Comparison of ENCODE assay signal across 11 mouse cellular contexts in genomic region chr19:47908961-47909371, GRCm38 (mm10). TPM values are rescaled to one million over a fixed set of nuclear protein-coding genes. Genes with fewer than 3 reads are reported as not detected.
DNase-seq lines count a peak whose midpoint lies in the region; ATAC-seq and TF ChIP-seq lines count a peak whose summit lies in the region.
"Had no signal": no experiment of that assay in that cellular context is flagged by ENCODE, and none has a peak within 500 bp of the region (broad histone marks: within the 10 kb centered on the region; RNA-seq: fewer than 3 reads in every experiment).

No protein-coding gene starts in this region.

- H3K27ac ChIP-seq in midbrain, embryonic 10.5 days (replicated peaks): peak overlapping the region; percentile 98
- H3K27ac ChIP-seq in midbrain, postnatal 0 days (ENCODE audit: low read depth, low read length): no peak overlapping the region
- H3K27ac ChIP-seq in intestine, embryonic 16.5 days (ENCODE audit: low read length): no peak overlapping the region
- H3K27ac ChIP-seq in stomach, embryonic 14.5 days (ENCODE audit: low read length): peak overlapping the region; percentile 48; the same call in 1 of the 2 replicates

- H3K27me3 ChIP-seq in erythroblast, embryonic 14.5 days (ENCODE audit: control insufficient read depth): no peaks in the 10 kb centered on the region
- no peaks in the 10 kb centered on the region for H3K27me3 ChIP-seq in midbrain, embryonic 10.5 days (ENCODE audit: low read depth, poor library complexity, severe bottlenecking)
- no peaks in the 10 kb centered on the region for H3K27me3 ChIP-seq in midbrain, postnatal 0 days (ENCODE audit: insufficient read depth, low read length)
- H3K27me3 ChIP-seq in intestine, embryonic 16.5 days (replicated peaks; ENCODE audit: control insufficient read depth, insufficient read depth, low read length): no peaks in the 10 kb centered on the region
- H3K27me3 ChIP-seq in stomach, embryonic 14.5 days (ENCODE audit: control insufficient read depth, insufficient read depth, low read length): no peaks in the 10 kb centered on the region

- H3K36me3 ChIP-seq in erythroblast, embryonic 14.5 days (ENCODE audit: control insufficient read depth): peaks cover 26% of the 10 kb centered on the region
- peaks cover 25% of the 10 kb centered on the region; the same call in 1 of the 2 replicates for H3K36me3 ChIP-seq in midbrain, embryonic 10.5 days
- H3K36me3 ChIP-seq in midbrain, postnatal 0 days (ENCODE audit: insufficient read depth, low read length): no peaks in the 10 kb centered on the region
- H3K36me3 ChIP-seq in intestine, embryonic 16.5 days (ENCODE audit: control insufficient read depth, insufficient read depth, low read length): no peaks in the 10 kb centered on the region
- H3K36me3 ChIP-seq in stomach, embryonic 14.5 days (ENCODE audit: control insufficient read depth, insufficient read depth, low read length): no peaks in the 10 kb centered on the region

- TF ChIP-seq CTCF in midbrain, postnatal 0 days (IDR thresholded peaks at IDR 0.05): no peak

- ATAC-seq in erythroblast, adult 5-6 weeks (replicated peaks; ENCODE audit: low FRiP score, poor library complexity, severe bottlenecking): no peak
- no peak for ATAC-seq in midbrain, postnatal 0 days (ENCODE audit: low FRiP score)
- no peak for ATAC-seq in intestine, embryonic 16.5 days
- no peak for ATAC-seq in stomach, embryonic 14.5 days (ENCODE audit: insufficient number of reproducible peaks, insufficient read depth, low FRiP score, low read depth)
- no peak for ATAC-seq in frontal cortex, adult (ENCODE audit: low TSS enrichment)

- peak overlapping the region; percentile 16 for H3K4me3 ChIP-seq in erythroblast, embryonic 14.5 days (replicated peaks)
- H3K4me3 ChIP-seq in midbrain, embryonic 10.5 days: peak overlapping the region; percentile 53
- H3K4me3 ChIP-seq in midbrain, postnatal 0 days (ENCODE audit: low read depth, low read length): no peak overlapping the region
- no peak overlapping the region for H3K4me3 ChIP-seq in intestine, embryonic 16.5 days (ENCODE audit: low read length)
- H3K4me3 ChIP-seq in stomach, embryonic 14.5 days (ENCODE audit: low read depth, low read length): no peak overlapping the region

- H3K9ac ChIP-seq in midbrain, postnatal 0 days (replicated peaks; ENCODE audit: low read length, poor library complexity, severe bottlenecking): no peak overlapping the region
- no peak overlapping the region for H3K9ac ChIP-seq in intestine, embryonic 16.5 days (ENCODE audit: low read depth, low read length)
- no peak overlapping the region for H3K9ac ChIP-seq in stomach, embryonic 14.5 days (replicated peaks; ENCODE audit: low read depth, low read length)

- peak; percentile 22 for DNase-seq in midbrain, embryonic 10.5 days (ENCODE audit: low spot score)
- no peak for DNase-seq in midbrain, postnatal 0 days (ENCODE audit: low spot score)
- DNase-seq in right cerebral cortex, adult 18-20 months: no peak

- peaks cover 58% of the 10 kb centered on the region for H3K4me1 ChIP-seq in erythroblast, embryonic 14.5 days (ENCODE audit: control insufficient read depth)
- peaks cover 37% of the 10 kb centered on the region for H3K4me1 ChIP-seq in midbrain, embryonic 10.5 days
- H3K4me1 ChIP-seq in midbrain, postnatal 0 days (ENCODE audit: insufficient read depth, low read length): no peaks in the 10 kb centered on the region
- peaks cover 14% of the 10 kb centered on the region for H3K4me1 ChIP-seq in intestine, embryonic 16.5 days (ENCODE audit: control insufficient read depth, insufficient read depth, low read length)
- H3K4me1 ChIP-seq in stomach, embryonic 14.5 days (ENCODE audit: control insufficient read depth, insufficient read depth, low read length): peaks cover 33% of the 10 kb centered on the region

- no peaks in the 10 kb centered on the region for H3K9me3 ChIP-seq in erythroblast, embryonic 14.5 days (ENCODE audit: control insufficient read depth, low read length)
- H3K9me3 ChIP-seq in midbrain, embryonic 10.5 days (replicated peaks): no peaks in the 10 kb centered on the region
- H3K9me3 ChIP-seq in midbrain, postnatal 0 days (ENCODE audit: low read length): no peaks in the 10 kb centered on the region
- H3K9me3 ChIP-seq in intestine, embryonic 16.5 days (ENCODE audit: control insufficient read depth, low read length): no peaks in the 10 kb centered on the region
- no peaks in the 10 kb centered on the region for H3K9me3 ChIP-seq in stomach, embryonic 14.5 days (ENCODE audit: control insufficient read depth, low read depth, low read length)

- no peak overlapping the region; the same call in 1 of the 2 replicates for H3K4me2 ChIP-seq in midbrain, postnatal 0 days (ENCODE audit: low read depth, low read length, poor library complexity, severe bottlenecking)
- peak overlapping the region; percentile 30; the same call in 1 of the 2 replicates for H3K4me2 ChIP-seq in intestine, embryonic 16.5 days (ENCODE audit: low read depth, low read length)
- H3K4me2 ChIP-seq in stomach, embryonic 14.5 days (replicated peaks; ENCODE audit: low read depth, low read length): peak overlapping the region; percentile 38; the same call in 1 of the 2 replicates

- 17% methylated on average over 6 of the region's 6 CpGs for WGBS in midbrain, embryonic 10.5 days
- 21% methylated on average over 6 of the region's 6 CpGs for WGBS in midbrain, postnatal 0 days
- 24% methylated on average over 6 of the region's 6 CpGs for WGBS in intestine, embryonic 16.5 days
- 21% methylated on average over 6 of the region's 6 CpGs for WGBS in stomach, embryonic 14.5 days

RNA-seq across cellular contexts. Expression of gene Cfap43, which starts 10.1 kb away (rescaled TPM):
- not detected in 2 replicates for polyA plus RNA-seq in erythroblast, embryonic 14.5 days (2012)
- total RNA-seq in erythroblast, adult 5-6 weeks (2015; ENCODE audit: low replicate concordance): not detected in 2 replicates
- total RNA-seq in erythroblast, adult 5-6 weeks (2017; ENCODE audit: low replicate concordance): not detected in 2 replicates
- 0.06 and 0.09 TPM in 2 replicates for polyA plus RNA-seq in midbrain, embryonic 10.5 days (2016; fragmentation: Nextera tagmentation; extraction: Ambion mirVana)
- total RNA-seq in midbrain, postnatal 0 days (2014; rRNA removed): 0.66 and 4.2 TPM in 2 replicates
- polyA plus RNA-seq in midbrain, postnatal 0 days (2015; fragmentation: Nextera tagmentation; extraction: Ambion mirVana): 0.82 and 2.6 TPM in 2 replicates
- polyA plus RNA-seq in intestine, embryonic 16.5 days (2015; fragmentation: Nextera tagmentation; extraction: Ambion mirVana): 0.11 and 0.15 TPM in 2 replicates
- polyA plus RNA-seq in stomach, embryonic 14.5 days (2014; fragmentation: Nextera tagmentation; extraction: Ambion mirVana): 0.21 and 0.97 TPM in 2 replicates
- total RNA-seq: common myeloid progenitor, adult 5-6 weeks had no signal

RNA-seq across cellular contexts. Expression of gene Itprip, which starts 10.1 kb away (rescaled TPM):
- 0.18 and 0.23 TPM in 2 replicates for polyA plus RNA-seq in erythroblast, embryonic 14.5 days (2012)
- total RNA-seq in erythroblast, adult 5-6 weeks (2015; ENCODE audit: low replicate concordance): 4.6 and 19.0 TPM in 2 replicates
- 3.1 and 7.2 TPM in 2 replicates for total RNA-seq in erythroblast, adult 5-6 weeks (2017; ENCODE audit: low replicate concordance)
- 21.7 and 22.9 TPM in 2 replicates for polyA plus RNA-seq in midbrain, embryonic 10.5 days (2016; fragmentation: Nextera tagmentation; extraction: Ambion mirVana)
- 2.7 and 3.5 TPM in 2 replicates for total RNA-seq in midbrain, postnatal 0 days (2014; rRNA removed)
- polyA plus RNA-seq in midbrain, postnatal 0 days (2015; fragmentation: Nextera tagmentation; extraction: Ambion mirVana): 1.4 and 1.5 TPM in 2 replicates
- 8.0 and 8.8 TPM in 2 replicates for polyA plus RNA-seq in intestine, embryonic 16.5 days (2015; fragmentation: Nextera tagmentation; extraction: Ambion mirVana)
- polyA plus RNA-seq in stomach, embryonic 14.5 days (2014; fragmentation: Nextera tagmentation; extraction: Ambion mirVana): 9.3 and 11.0 TPM in 2 replicates

RNA-seq across cellular contexts. Expression of gene Cfap58, which starts 28.5 kb away (rescaled TPM):
- polyA plus RNA-seq in erythroblast, embryonic 14.5 days (2012): not detected in 2 replicates
- not detected in 2 replicates for total RNA-seq in erythroblast, adult 5-6 weeks (2015; ENCODE audit: low replicate concordance)
- not detected in 2 replicates for total RNA-seq in erythroblast, adult 5-6 weeks (2017; ENCODE audit: low replicate concordance)
- 0.07 and 0.19 TPM in 2 replicates for polyA plus RNA-seq in midbrain, embryonic 10.5 days (2016; fragmentation: Nextera tagmentation; extraction: Ambion mirVana)
- 0.38 and 1.2 TPM in 2 replicates for total RNA-seq in midbrain, postnatal 0 days (2014; rRNA removed)
- 0.54 and 0.91 TPM in 2 replicates for polyA plus RNA-seq in midbrain, postnatal 0 days (2015; fragmentation: Nextera tagmentation; extraction: Ambion mirVana)
- not detected in 2 replicates for polyA plus RNA-seq in intestine, embryonic 16.5 days (2015; fragmentation: Nextera tagmentation; extraction: Ambion mirVana)
- not detected in 2 replicates for polyA plus RNA-seq in stomach, embryonic 14.5 days (2014; fragmentation: Nextera tagmentation; extraction: Ambion mirVana)
- total RNA-seq: common myeloid progenitor, adult 5-6 weeks had no signal
- polyA plus RNA-seq: C2C12; intestine, embryonic 14.5 days had no signal

RNA-seq across cellular contexts. Expression of gene Gsto2, which starts 43.6 kb away (rescaled TPM):
- polyA plus RNA-seq in erythroblast, embryonic 14.5 days (2012): not detected in 2 replicates
- not detected in 2 replicates for total RNA-seq in erythroblast, adult 5-6 weeks (2015; ENCODE audit: low replicate concordance)
- not detected in 2 replicates for total RNA-seq in erythroblast, adult 5-6 weeks (2017; ENCODE audit: low replicate concordance)
- 1.4 and 1.6 TPM in 2 replicates for polyA plus RNA-seq in midbrain, embryonic 10.5 days (2016; fragmentation: Nextera tagmentation; extraction: Ambion mirVana)
- total RNA-seq in midbrain, postnatal 0 days (2014; rRNA removed): 0.16 and 0.66 TPM in 2 replicates
- polyA plus RNA-seq in midbrain, postnatal 0 days (2015; fragmentation: Nextera tagmentation; extraction: Ambion mirVana): 1.1 TPM in 2 replicates
- 0.68 and 1.2 TPM in 2 replicates for polyA plus RNA-seq in intestine, embryonic 16.5 days (2015; fragmentation: Nextera tagmentation; extraction: Ambion mirVana)
- 1.1 and 1.5 TPM in 2 replicates for polyA plus RNA-seq in stomach, embryonic 14.5 days (2014; fragmentation: Nextera tagmentation; extraction: Ambion mirVana)
- total RNA-seq: common myeloid progenitor, adult 5-6 weeks had no signal

RNA-seq across cellular contexts. Expression of gene Gsto1, which starts 54.2 kb away (rescaled TPM):
- polyA plus RNA-seq in erythroblast, embryonic 14.5 days (2012): 3.0 and 3.1 TPM in 2 replicates
- 63.7 and 66.9 TPM in 2 replicates for total RNA-seq in erythroblast, adult 5-6 weeks (2015; ENCODE audit: low replicate concordance)
- 18.0 and 37.7 TPM in 2 replicates for total RNA-seq in erythroblast, adult 5-6 weeks (2017; ENCODE audit: low replicate concordance)
- 78.1 and 92.2 TPM in 2 replicates for polyA plus RNA-seq in midbrain, embryonic 10.5 days (2016; fragmentation: Nextera tagmentation; extraction: Ambion mirVana)
- 95.4 and 142 TPM in 2 replicates for total RNA-seq in midbrain, postnatal 0 days (2014; rRNA removed)
- 148 and 152 TPM in 2 replicates for polyA plus RNA-seq in midbrain, postnatal 0 days (2015; fragmentation: Nextera tagmentation; extraction: Ambion mirVana)
- 588 and 626 TPM in 2 replicates for polyA plus RNA-seq in intestine, embryonic 16.5 days (2015; fragmentation: Nextera tagmentation; extraction: Ambion mirVana)
- polyA plus RNA-seq in stomach, embryonic 14.5 days (2014; fragmentation: Nextera tagmentation; extraction: Ambion mirVana): 482 and 525 TPM in 2 replicates

Comparison
In these comparisons a context has a peak if more than half of its experiments do, and no peak if none do; other contexts are left out.
1. H3K4me3 ChIP-seq: peak in erythroblast, embryonic 14.5 days (single experiment) and midbrain, embryonic 10.5 days (single experiment); none in midbrain, postnatal 0 days (single experiment), intestine, embryonic 16.5 days (single experiment) and stomach, embryonic 14.5 days (single experiment).
2. H3K27ac ChIP-seq: peak in midbrain, embryonic 10.5 days (single experiment) and stomach, embryonic 14.5 days (single experiment); none in midbrain, postnatal 0 days (single experiment) and intestine, embryonic 16.5 days (single experiment).